Mouse (Mus musculus): ENCODE measurements around the gene Cfap61.

DNA sequence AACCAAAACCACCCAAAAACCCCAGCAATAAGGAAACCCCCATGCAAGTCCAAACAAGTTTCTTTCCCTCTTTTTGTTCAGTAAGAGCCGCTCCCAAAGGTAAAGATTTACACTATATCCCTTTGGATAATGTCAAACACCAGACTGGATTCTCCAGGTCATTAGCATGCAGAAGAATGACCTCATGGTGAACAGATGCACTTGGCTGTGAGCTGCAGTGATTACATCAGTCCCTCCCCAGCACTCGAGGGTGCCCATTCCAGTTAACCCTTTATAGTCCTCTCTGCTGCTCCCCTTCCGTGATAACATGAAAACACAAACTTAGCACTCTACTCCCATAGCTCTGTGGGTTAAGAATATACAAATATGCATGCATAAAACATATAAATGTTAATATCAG is 322.5 kb downstream of the Cfap61 start:
- no peak for TF ChIP-seq POLR2A (IDR thresholded peaks at IDR 0.05; ENCODE audit: low read depth, low read length)
- TF ChIP-seq CTCF (IDR thresholded peaks at IDR 0.05; ENCODE audit: borderline replicate concordance, insufficient read depth, low read length): no peak

All from embryonic fibroblast, embryonic 13.5 days (primary cell).